Mouse (Mus musculus) hindbrain, embryonic 16.5 days (tissue): ENCODE data around the gene Magi1. TPM values are rescaled to one million over a fixed set of nuclear protein-coding genes. Genes with fewer than 3 reads are reported as not detected.

ENCODE experiments used
- ATAC-seq: fragments of 200-750 bp; cut with Nextera tagmentation; 2 replicates; pipeline ENCODE4 v1.8.0; 2017; ENCODE audit warnings: moderate TSS enrichment, moderate library complexity
- H3K27ac ChIP-seq: fragments of 300-500 bp; sonication (generic); 2 replicates; pipeline ENCODE4 v1.5.1; 2014; ENCODE audit warnings: low read depth, mild to moderate bottlenecking, control low read depth, low read length, moderate library complexity
- H3K27me3 ChIP-seq: fragments of 300-500 bp; sonication (generic); replicated peaks from 2 replicates; pipeline ENCODE4 v1.6.1; 2014; ENCODE audit warnings: low read length; ENCODE audit not compliant: control insufficient read depth, insufficient read depth
- H3K36me3 ChIP-seq: fragments of 300-500 bp; sonication (generic); 2 replicates; pipeline ENCODE4 v1.6.1; 2014; ENCODE audit warnings: mild to moderate bottlenecking, low read length, moderate library complexity, mixed read lengths; ENCODE audit not compliant: control insufficient read depth, insufficient read depth
- H3K4me1 ChIP-seq: fragments of 300-500 bp; sonication (generic); 2 replicates; pipeline ENCODE4 v1.6.1; 2014; ENCODE audit warnings: low read depth, low read length; ENCODE audit not compliant: control insufficient read depth, insufficient read depth
- H3K4me2 ChIP-seq: fragments of 300-500 bp; sonication (generic); 2 replicates; pipeline ENCODE4 v1.6.1; 2014; ENCODE audit warnings: mild to moderate bottlenecking, low read length, control low read depth, moderate library complexity
- H3K4me3 ChIP-seq: fragments of 300-500 bp; sonication (generic); 2 replicates; pipeline ENCODE4 v1.5.1; 2014; ENCODE audit warnings: mild to moderate bottlenecking, low read length, control low read depth, moderate library complexity
- H3K9ac ChIP-seq: fragments of 300-500 bp; sonication (generic); 2 replicates; pipeline ENCODE4 v1.6.1; 2014; ENCODE audit warnings: low read depth, mild to moderate bottlenecking, control low read depth, low read length, moderate library complexity
- H3K9me3 ChIP-seq: fragments of 300-500 bp; sonication (generic); 2 replicates; pipeline ENCODE4 v1.6.1; 2014; ENCODE audit warnings: mild to moderate bottlenecking, low read length, moderate library complexity; ENCODE audit not compliant: control insufficient read depth
- WGBS: fragments of 180-500 bp; shearing (Covaris S2); extraction: QIAGEN DNeasy Blood & Tissue Kit; methylation state at CpG from one replicate; pipeline ENCODE4 v1.1.7; 2014; 5-methylcytosine and 5-hydroxymethylcytosine counted together
- polyA plus RNA-seq: library from polyadenylated mRNA; unstranded; fragments of >200 nt; fragmentation: Nextera tagmentation; extraction: Ambion mirVana; gene quantifications from 2 replicates; pipeline ENCODE4 v1.2.1, GENCODE M21; 2015

The Magi1 gene
- polyA plus RNA-seq, 1 experiment from 2014 or later: 27.7 TPM

DNA sequence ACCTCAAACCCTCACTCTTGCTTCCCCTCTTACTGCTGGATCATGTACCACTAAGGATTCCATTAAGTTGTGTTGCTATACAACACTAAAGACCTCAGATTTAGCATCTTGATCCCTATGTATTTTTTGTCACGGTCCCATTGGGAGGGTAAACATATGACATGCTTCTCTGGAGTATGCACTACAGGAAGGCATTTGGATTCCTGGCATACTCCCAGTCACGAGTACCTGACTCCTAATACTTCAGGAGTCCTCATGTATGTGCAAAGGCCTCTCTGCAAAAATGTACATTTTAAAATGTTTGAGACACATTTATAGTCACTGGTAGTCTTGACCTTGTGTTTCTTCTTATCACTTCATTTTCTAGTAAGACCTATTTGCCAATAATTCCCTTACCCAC is 2.8 kb upstream of the Magi1 start:
- H3K9ac ChIP-seq: no peak overlapping the region
- WGBS: 84% methylated on average over 2 of the region's 2 CpGs
- no peak overlapping the region for H3K27ac ChIP-seq
- no peak overlapping the region for H3K4me3 ChIP-seq
- peaks cover 20% of the 10 kb centered on the region for H3K4me1 ChIP-seq
- H3K4me2 ChIP-seq: no peak overlapping the region
- H3K27me3 ChIP-seq: 0 out of 2 replicates have a peak, but pooled peaks cover 3% of the 10 kb centered on the region
- H3K9me3 ChIP-seq: no peaks in the 10 kb centered on the region
- ATAC-seq: no peak
- H3K36me3 ChIP-seq: no peaks in the 10 kb centered on the region

DNA sequence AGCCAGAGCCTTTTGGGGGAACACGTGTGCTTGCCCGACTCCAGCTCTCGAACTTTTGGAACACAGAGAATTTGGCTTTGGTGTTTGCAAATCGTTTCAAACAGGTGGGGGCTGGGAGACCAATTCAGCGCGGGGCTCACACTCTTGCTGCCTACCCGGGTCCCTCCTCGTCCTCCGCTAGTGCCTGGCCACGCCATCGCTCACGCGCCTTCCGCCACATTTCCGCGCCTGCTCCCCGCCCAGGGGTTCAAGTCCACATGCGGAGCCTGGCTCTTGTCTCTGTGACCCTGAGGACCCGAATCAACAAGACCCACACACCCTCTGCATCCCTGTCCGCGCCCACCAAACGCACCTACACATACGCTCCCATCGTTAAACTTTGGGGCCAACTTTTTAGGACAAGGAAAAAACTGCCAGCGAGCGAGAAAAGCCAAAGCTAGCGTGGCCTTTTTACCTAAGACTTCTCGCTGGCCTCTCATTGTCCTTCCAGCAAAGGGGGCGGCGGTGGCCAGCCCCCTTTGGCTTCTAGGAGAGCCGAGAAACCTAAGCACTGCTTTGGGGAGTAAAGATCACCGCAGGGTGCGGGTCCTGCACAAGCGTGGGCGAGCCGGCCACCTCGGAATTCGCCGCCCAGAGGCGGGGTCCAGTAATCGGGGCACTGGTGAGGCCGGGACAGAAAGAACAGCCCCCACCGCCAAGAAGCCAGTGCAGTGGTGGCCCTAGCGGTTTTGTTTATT is 540 bp upstream of the Magi1 start:
- WGBS: under 1% methylated on average over 44 of the region's 44 CpGs

DNA sequence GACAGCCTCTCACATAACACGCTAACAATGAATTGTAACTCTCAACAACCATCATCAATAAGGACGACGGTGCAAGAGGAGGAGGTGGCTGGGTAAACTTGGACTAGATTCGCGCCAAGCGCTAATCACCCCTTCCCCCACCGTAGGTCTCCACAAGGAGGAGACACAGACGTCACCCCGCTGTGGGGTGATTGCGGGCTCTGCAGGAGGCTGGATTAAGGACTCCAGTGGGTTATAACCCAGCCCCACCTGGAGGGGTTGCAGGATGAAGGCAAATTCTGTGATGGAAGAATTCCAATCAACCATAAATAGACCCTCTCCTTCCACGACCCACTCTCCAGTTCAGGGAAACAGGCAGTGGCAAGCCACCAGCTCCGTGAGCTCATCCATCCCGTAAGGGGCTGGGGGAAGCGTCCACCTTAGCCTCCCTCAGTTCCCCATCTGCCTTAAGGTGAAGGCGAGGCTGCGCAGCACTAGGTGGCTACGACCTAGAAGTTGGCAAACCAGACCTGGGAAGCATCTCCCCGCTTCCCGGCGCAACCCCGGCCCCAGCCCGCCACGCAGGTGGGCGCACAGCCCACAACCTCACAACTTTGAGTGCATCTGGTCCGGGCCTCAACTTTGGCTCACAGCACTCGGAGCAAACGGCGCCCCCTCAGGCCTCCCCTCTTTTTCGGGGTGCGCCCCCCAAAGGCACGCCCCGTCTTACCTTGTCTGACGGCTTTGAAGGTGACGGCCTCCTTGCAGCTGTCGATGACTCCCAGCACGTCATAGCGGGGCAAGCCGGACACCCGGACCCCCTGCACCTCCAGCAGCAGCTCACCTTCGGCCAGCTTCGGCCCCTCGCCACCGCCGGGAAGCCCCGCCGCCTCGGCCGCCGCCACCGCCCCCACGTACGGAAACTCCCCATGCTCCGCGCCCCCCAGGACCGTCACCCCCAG is 1.1 kb downstream of the Magi1 start:
- Histone ChIP-seq H3K27me3 (0 out of 2 replicates have a peak, but pooled peaks cover 3% of the 10 kb centered on the region), H3K36me3 (no peaks in the 10 kb centered on the region), H3K9ac (peak overlapping the region; percentile 80), H3K4me3 (peak overlapping the region; percentile 89), H3K4me1 (peaks cover 26% of the 10 kb centered on the region), H3K9me3 (no peaks in the 10 kb centered on the region), H3K27ac (peak overlapping the region; percentile 92), H3K4me2 (peak overlapping the region; percentile 96)
- ATAC-seq: no peak
- under 1% methylated on average over 55 of the region's 55 CpGs for WGBS

More for the DNA sequence above, 540 bp upstream of the Magi1 start:
- Histone ChIP-seq H3K27me3 (0 out of 2 replicates have a peak, but pooled peaks cover 3% of the 10 kb centered on the region), H3K4me3 (peak overlapping the region; percentile 89), H3K27ac (peak overlapping the region; percentile 51; the same call in 1 of the 2 replicates), H3K9me3 (no peaks in the 10 kb centered on the region), H3K4me1 (peaks cover 26% of the 10 kb centered on the region), H3K36me3 (no peaks in the 10 kb centered on the region), H3K4me2 (peak overlapping the region; percentile 96), H3K9ac (peak overlapping the region; percentile 65)
- ATAC-seq: peak; percentile 55; the same call in 1 of the 2 replicates

DNA sequence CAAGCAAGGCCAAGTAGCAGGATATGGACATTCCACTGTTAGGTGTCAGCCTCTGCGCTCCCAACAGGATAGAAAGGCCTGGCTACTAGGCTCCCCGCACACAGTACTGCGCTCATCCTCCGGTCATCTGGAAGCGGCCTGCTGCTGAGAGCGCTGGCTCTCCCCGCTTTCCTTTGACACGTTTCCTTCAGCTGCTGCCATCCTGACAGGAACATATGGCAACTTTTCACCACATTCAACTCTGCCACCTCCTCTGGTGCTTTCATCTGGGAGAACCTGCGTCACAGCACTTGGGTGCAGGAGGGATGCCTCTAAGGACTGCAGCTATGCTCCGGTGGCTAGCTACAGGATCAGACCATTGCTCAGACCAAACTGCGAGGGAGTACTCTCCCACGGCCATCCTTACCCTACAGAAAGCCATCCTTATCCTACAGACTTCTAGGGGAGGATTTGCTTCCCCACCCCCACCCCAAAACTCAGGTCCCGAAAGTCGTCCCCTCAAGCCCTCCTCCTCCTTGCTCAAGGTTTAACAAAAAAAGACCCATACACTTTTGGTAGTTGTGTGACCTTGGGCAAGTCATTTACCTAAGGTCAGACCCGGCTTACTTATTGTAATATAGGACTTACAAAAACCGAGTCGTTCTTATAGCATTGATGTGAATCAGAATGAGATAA is 2.0 kb downstream of the Magi1 start:
- Histone ChIP-seq H3K4me3 (peak overlapping the region; percentile 89), H3K27me3 (0 out of 2 replicates have a peak, but pooled peaks cover 3% of the 10 kb centered on the region), H3K4me2 (peak overlapping the region; percentile 96), H3K36me3 (no peaks in the 10 kb centered on the region), H3K9ac (peak overlapping the region; percentile 41; the same call in 1 of the 2 replicates), H3K9me3 (no peaks in the 10 kb centered on the region), H3K27ac (no peak overlapping the region), H3K4me1 (peaks cover 26% of the 10 kb centered on the region)
- 9% methylated on average over 17 of the region's 17 CpGs for WGBS
- ATAC-seq: no peak

DNA sequence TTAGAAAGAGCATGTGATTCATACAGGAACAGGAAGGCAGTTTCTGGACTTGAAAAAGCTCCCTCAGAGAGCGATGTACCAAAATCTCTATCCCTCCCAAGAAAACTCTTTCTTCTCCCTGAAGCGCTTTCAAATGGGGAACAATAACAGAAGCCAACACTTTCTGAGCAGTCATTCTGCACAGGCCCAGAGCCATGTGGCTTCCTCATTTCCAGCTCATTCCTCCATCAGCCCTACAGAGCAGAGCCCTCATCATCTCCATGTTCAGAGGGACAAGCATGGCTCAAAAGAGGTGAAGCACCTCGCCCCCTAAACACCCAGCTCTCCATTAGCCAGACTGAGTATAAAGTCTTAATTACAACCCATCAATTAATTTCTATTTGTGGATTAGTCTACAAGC is 9.8 kb downstream of the Magi1 start:
- WGBS: 94% methylated on average over 3 of the region's 3 CpGs
- Histone ChIP-seq H3K36me3 (no peaks in the 10 kb centered on the region), H3K27ac (no peak overlapping the region), H3K9me3 (no peaks in the 10 kb centered on the region), H3K4me3 (no peak overlapping the region), H3K4me1 (no peaks in the 10 kb centered on the region), H3K4me2 (no peak overlapping the region), H3K27me3 (no peaks in the 10 kb centered on the region), H3K9ac (no peak overlapping the region)
- ATAC-seq: no peak

DNA sequence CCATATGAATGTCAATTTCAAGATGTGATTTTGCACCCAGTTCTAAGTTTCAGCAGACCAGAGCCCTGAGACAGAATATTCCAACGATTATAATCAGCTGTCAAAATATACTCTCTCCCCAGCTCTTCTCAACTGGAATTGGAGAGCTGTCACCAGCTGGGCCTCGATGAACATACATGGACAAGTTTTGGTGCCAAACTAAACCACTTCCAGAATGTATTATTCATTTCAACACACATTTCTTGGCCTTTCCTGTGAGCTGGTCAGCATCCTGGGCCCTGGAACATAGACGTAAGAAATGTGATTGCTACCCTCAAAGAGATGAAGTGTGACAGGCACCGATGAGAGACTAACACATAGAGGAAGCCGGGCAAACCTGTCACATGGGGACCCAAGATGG is 13.7 kb downstream of the Magi1 start:
- no peak overlapping the region for H3K4me3 ChIP-seq
- H3K9me3 ChIP-seq: no peaks in the 10 kb centered on the region
- H3K4me1 ChIP-seq: no peaks in the 10 kb centered on the region
- H3K27me3 ChIP-seq: no peaks in the 10 kb centered on the region
- no peak overlapping the region for H3K4me2 ChIP-seq
- WGBS: 83% methylated on average over 5 of the region's 5 CpGs
- H3K36me3 ChIP-seq: no peaks in the 10 kb centered on the region
- no peak overlapping the region for H3K27ac ChIP-seq
- no peak overlapping the region for H3K9ac ChIP-seq
- no peak for ATAC-seq

DNA sequence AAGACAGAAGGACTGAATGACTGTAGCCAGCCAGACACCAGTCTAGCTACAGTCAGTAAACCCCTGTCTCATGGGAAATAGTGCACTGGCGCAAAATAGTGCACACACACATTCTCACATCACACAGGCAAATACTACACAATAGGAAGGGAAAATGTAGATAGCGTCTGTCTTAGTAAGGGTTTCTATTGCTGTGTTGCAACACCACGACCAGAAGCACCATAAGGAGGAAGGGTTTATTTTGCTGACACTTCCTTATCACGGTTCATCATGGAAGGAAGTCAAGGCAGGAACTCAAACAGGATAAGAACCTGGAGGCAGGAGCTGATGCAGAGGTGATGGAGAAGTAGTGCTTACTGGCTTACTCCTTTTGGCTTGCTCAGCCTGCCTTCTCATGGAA is 14.5 kb downstream of the Magi1 start:
- WGBS: 85% methylated on average over 4 of the region's 4 CpGs
- Histone ChIP-seq H3K36me3 (no peaks in the 10 kb centered on the region), H3K9me3 (no peaks in the 10 kb centered on the region), H3K27ac (no peak overlapping the region), H3K9ac (no peak overlapping the region), H3K27me3 (no peaks in the 10 kb centered on the region), H3K4me1 (no peaks in the 10 kb centered on the region), H3K4me2 (no peak overlapping the region), H3K4me3 (no peak overlapping the region)
- ATAC-seq: no peak

DNA sequence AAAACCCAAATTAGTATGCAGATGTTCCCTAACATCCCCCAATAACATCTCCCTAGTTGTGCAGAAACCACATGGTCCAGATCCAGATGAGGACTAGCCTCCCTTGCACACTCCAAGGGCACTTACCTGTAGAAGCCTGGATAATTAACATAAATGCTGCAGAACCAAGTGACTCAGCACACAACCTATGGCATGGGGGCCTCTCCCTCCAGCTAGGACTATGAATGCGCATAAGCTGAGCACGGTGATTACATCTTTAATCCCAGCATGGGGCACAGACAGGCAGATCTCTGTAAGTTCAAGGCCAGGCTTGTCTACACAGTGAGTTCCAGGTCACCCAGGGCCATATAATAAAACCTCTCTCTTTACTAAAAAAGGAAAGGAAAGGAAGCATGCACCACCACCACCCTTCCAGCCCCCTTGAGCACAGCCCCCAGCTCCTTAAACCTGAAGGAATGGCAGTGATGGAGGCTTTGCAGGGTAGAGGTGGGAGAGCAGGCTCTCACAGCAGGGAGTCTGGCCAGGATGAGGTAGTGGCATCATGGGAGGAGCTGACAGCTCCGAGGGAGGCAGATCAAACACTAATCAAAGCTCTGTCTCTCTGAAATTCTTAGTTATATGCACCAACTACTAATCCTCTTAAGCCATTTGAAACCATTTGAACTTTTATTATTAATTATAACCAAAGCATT is 18.3 kb downstream of the Magi1 start:
- Histone ChIP-seq H3K9ac (no peak overlapping the region), H3K9me3 (no peaks in the 10 kb centered on the region), H3K27ac (no peak overlapping the region), H3K36me3 (no peaks in the 10 kb centered on the region), H3K4me1 (no peaks in the 10 kb centered on the region; the same call in 1 of the 2 replicates), H3K27me3 (no peaks in the 10 kb centered on the region), H3K4me3 (no peak overlapping the region), H3K4me2 (no peak overlapping the region)
- 63% methylated on average over 3 of the region's 3 CpGs for WGBS
- no peak for ATAC-seq
